Mouse (Mus musculus): Measurements from ENCODE around the gene Inpp5b. TPM values are rescaled to one million over a fixed set of nuclear protein-coding genes. Genes with fewer than 3 reads are reported as not detected.

The Inpp5b gene
- polyA plus RNA-seq, 1 experiment from 2014 or later, result 20.6 TPM

DNA sequence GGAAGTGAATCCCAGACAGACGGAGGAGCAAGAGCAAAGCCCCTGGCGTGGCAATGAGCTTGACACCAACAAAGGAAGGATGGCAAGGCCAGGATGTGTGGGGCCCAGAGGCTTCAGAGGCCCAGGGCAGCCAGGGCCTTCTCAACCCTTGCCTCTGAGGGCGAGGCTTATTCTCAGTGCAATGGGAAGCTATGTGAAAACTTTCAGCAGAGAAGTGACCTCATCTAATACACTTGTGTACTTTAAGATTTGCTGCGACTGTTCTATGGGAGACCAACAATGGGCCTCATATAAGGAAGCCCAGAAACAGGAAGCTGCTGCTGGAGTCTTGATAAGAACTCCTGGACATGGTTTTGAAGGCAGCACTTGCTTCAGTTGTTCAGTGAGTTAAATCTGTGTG, 30.5 kb downstream of the Inpp5b start:
- no peaks in the 10 kb centered on the region for H3K27me3 ChIP-seq (replicated peaks)
- H3K9ac ChIP-seq (replicated peaks), result no peak overlapping the region
- H3K27ac ChIP-seq (replicated peaks), result no peak overlapping the region
- no peaks in the 10 kb centered on the region for H3K4me1 ChIP-seq
- no peak overlapping the region for H3K4me3 ChIP-seq (replicated peaks)
- H3K9me3 ChIP-seq (replicated peaks), result no peaks in the 10 kb centered on the region
- H3K4me2 ChIP-seq, result no peak overlapping the region
- ATAC-seq (ENCODE audit: low FRiP score), result no peak
- H3K36me3 ChIP-seq, result no peaks in the 10 kb centered on the region
- 76% methylated on average over 4 of the region's 4 CpGs for WGBS

DNA sequence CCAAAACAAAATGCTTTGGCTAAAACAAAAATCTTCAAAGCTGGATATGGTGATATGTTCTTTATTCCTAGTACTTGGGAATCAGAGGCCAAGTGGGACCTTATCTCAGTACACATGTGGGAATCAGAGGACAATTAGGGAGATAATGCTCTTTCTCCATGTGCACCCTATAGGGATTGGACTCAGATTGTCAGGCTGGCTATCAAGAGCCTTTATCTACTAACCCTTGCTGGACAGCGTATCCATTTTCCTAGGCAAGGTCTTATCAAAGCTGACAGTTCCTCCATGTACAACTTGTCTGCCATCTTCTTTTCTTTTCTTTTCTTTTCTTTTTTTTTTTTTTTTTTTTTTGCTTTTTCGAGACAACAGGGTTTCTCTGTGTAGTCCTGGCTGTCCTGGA, 31.8 kb downstream of the Inpp5b start:
- Histone ChIP-seq H3K9me3 (replicated peaks) (no peaks in the 10 kb centered on the region), H3K9ac (replicated peaks) (no peak overlapping the region), H3K4me1 (no peaks in the 10 kb centered on the region), H3K4me2 (no peak overlapping the region), H3K36me3 (peaks cover 11% of the 10 kb centered on the region; the same call in 1 of the 2 replicates), H3K27me3 (replicated peaks) (no peaks in the 10 kb centered on the region), H3K27ac (replicated peaks) (no peak overlapping the region), H3K4me3 (replicated peaks) (no peak overlapping the region)
- WGBS, result 90% methylated on average over 2 of the region's 2 CpGs
- ATAC-seq (ENCODE audit: low FRiP score), result no peak

- no peaks in the 10 kb centered on the region for H3K4me1 ChIP-seq
- no peak overlapping the region for H3K27ac ChIP-seq (replicated peaks)
- WGBS, result 93% methylated on average over 6 of the region's 6 CpGs
- H3K9ac ChIP-seq (replicated peaks), result no peak overlapping the region
- H3K36me3 ChIP-seq, result peaks cover 16% of the 10 kb centered on the region
- no peak overlapping the region for H3K4me2 ChIP-seq
- no peak overlapping the region for H3K4me3 ChIP-seq (replicated peaks)
- H3K9me3 ChIP-seq (replicated peaks), result no peaks in the 10 kb centered on the region
- ATAC-seq (ENCODE audit: low FRiP score), result no peak
- no peaks in the 10 kb centered on the region for H3K27me3 ChIP-seq (replicated peaks)
Measured at GRCm38 (mm10) chr4:124773995-124774394, 32.3 kb downstream of the Inpp5b start.

DNA sequence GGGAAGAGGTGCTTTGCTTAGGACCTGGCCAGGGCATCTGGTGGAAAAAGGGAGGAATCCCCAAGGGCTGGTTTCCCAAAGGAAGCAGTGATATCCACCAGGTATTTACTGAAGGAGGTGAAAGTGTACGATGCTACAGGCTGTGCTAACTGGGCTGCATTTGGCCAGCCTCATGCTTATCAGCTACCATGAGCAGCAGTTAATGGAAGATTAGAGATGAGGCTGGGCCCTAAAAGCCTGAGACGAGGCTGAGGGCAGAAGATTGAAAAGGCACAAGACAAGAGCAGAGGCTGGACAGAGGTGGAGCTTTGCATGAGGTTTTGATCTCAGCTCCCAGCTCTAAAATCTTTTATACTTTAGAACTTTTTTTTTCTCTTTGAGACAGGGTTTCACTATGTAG, 32.8 kb downstream of the Inpp5b start:
- Histone ChIP-seq H3K27me3 (replicated peaks) (no peaks in the 10 kb centered on the region), H3K27ac (replicated peaks) (no peak overlapping the region), H3K4me3 (replicated peaks) (no peak overlapping the region), H3K4me2 (no peak overlapping the region), H3K9ac (replicated peaks) (no peak overlapping the region), H3K4me1 (no peaks in the 10 kb centered on the region), H3K9me3 (replicated peaks) (no peaks in the 10 kb centered on the region), H3K36me3 (peaks cover 21% of the 10 kb centered on the region)
- no peak for ATAC-seq (ENCODE audit: low FRiP score)
- WGBS, result 70% methylated on average over 2 of the region's 2 CpGs

- WGBS, result 94% methylated on average over 7 of the region's 7 CpGs
- no peak for ATAC-seq (ENCODE audit: low FRiP score)
Measured at GRCm38 (mm10) chr4:124781361-124781760, 39.7 kb downstream of the Inpp5b start.

DNA sequence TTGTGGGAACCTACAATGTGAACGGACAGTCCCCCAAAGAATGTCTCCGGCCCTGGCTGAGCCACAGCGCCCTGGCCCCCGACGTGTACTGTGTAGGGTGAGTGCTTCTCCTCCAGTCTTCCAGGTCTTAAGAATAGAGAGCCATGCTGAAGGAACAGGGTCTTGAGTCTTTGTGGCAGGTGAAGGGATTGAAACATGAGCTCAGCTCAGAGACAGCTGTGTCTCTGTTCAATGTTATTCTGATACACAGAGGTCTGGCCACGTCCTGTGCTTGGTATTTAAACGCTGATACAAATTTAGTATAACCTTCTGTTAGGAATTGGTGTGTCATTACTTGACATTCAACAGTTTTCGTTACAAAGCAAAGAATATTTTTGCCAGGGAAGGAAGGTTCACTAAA, 40.7 kb downstream of the Inpp5b start:
- WGBS, result 95% methylated on average over 8 of the region's 8 CpGs
- no peaks in the 10 kb centered on the region for H3K27me3 ChIP-seq (replicated peaks)
- no peak for ATAC-seq (ENCODE audit: low FRiP score)
- no peaks in the 10 kb centered on the region for H3K4me1 ChIP-seq
- H3K9me3 ChIP-seq (replicated peaks), result no peaks in the 10 kb centered on the region
- H3K4me2 ChIP-seq, result no peak overlapping the region
- no peak overlapping the region for H3K4me3 ChIP-seq (replicated peaks)
- no peak overlapping the region for H3K9ac ChIP-seq (replicated peaks)
- H3K36me3 ChIP-seq, result peaks cover 89% of the 10 kb centered on the region
- no peak overlapping the region for H3K27ac ChIP-seq (replicated peaks)

More at GRCm38 (mm10) chr4:124781361-124781760, 39.7 kb downstream of the Inpp5b start:
- Histone ChIP-seq H3K36me3 (peaks cover 79% of the 10 kb centered on the region), H3K27me3 (replicated peaks) (no peaks in the 10 kb centered on the region), H3K4me2 (no peak overlapping the region), H3K9me3 (replicated peaks) (no peaks in the 10 kb centered on the region), H3K27ac (replicated peaks) (no peak overlapping the region), H3K4me3 (replicated peaks) (no peak overlapping the region), H3K4me1 (no peaks in the 10 kb centered on the region), H3K9ac (replicated peaks) (no peak overlapping the region)

GRCm38 (mm10) chr4:124783937-124784336, 42.3 kb downstream of the Inpp5b start:
- WGBS, result 90% methylated on average over 8 of the region's 8 CpGs
- Histone ChIP-seq H3K27me3 (replicated peaks) (no peaks in the 10 kb centered on the region), H3K4me1 (no peaks in the 10 kb centered on the region), H3K36me3 (peaks cover 86% of the 10 kb centered on the region), H3K9ac (replicated peaks) (no peak overlapping the region), H3K9me3 (replicated peaks) (no peaks in the 10 kb centered on the region), H3K4me3 (replicated peaks) (no peak overlapping the region), H3K27ac (replicated peaks) (no peak overlapping the region), H3K4me2 (no peak overlapping the region)
- ATAC-seq (ENCODE audit: low FRiP score), result no peak

- H3K4me1 ChIP-seq, result no peaks in the 10 kb centered on the region
- peaks cover 89% of the 10 kb centered on the region for H3K36me3 ChIP-seq
- WGBS, result 80% methylated on average over 4 of the region's 4 CpGs
- H3K4me3 ChIP-seq (replicated peaks), result no peak overlapping the region
- ATAC-seq (ENCODE audit: low FRiP score), result no peak
- no peaks in the 10 kb centered on the region for H3K9me3 ChIP-seq (replicated peaks)
- no peak overlapping the region for H3K4me2 ChIP-seq
- no peak overlapping the region for H3K27ac ChIP-seq (replicated peaks)
- H3K9ac ChIP-seq (replicated peaks), result no peak overlapping the region
- no peaks in the 10 kb centered on the region for H3K27me3 ChIP-seq (replicated peaks)
Measured at GRCm38 (mm10) chr4:124790013-124790412, 48.4 kb downstream of the Inpp5b start.

GRCm38 (mm10) chr4:124792114-124792513, 50.5 kb downstream of the Inpp5b start:
- Histone ChIP-seq H3K4me3 (replicated peaks) (no peak overlapping the region), H3K9ac (replicated peaks) (no peak overlapping the region), H3K4me1 (no peaks in the 10 kb centered on the region), H3K27me3 (replicated peaks) (no peaks in the 10 kb centered on the region), H3K9me3 (replicated peaks) (no peaks in the 10 kb centered on the region), H3K4me2 (no peak overlapping the region), H3K27ac (replicated peaks) (no peak overlapping the region), H3K36me3 (peaks cover 78% of the 10 kb centered on the region)
- WGBS, result 91% methylated on average over 8 of the region's 8 CpGs
- no peak for ATAC-seq (ENCODE audit: low FRiP score)

DNA sequence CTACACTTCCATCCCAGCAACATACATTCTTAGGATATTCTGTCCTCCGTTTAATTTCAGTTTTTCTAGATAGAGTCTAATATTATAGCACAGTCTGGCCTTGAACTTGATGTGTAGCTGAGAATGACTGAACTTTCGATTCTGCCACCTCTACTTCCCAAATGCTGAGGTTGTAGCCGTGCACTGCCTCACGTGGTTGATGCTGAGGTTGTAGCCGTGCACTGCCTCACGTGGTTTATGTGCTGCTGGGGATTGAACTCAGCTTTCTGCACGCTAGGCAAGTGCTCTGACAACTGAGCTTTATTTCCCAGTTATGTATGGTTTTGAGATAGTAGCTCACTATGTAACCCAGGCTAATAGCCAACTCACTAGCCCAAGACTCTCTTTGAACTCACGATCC, 54.5 kb downstream of the Inpp5b start:
- no peak overlapping the region for H3K4me2 ChIP-seq
- ATAC-seq (ENCODE audit: low FRiP score), result no peak
- H3K36me3 ChIP-seq, result peaks cover 76% of the 10 kb centered on the region
- WGBS, result 94% methylated on average over 8 of the region's 8 CpGs
- no peak overlapping the region for H3K9ac ChIP-seq (replicated peaks)
- no peaks in the 10 kb centered on the region for H3K9me3 ChIP-seq (replicated peaks)
- H3K27me3 ChIP-seq (replicated peaks), result no peaks in the 10 kb centered on the region
- no peak overlapping the region for H3K4me3 ChIP-seq (replicated peaks)
- no peaks in the 10 kb centered on the region; the same call in 1 of the 2 replicates for H3K4me1 ChIP-seq
- H3K27ac ChIP-seq (replicated peaks), result no peak overlapping the region

DNA sequence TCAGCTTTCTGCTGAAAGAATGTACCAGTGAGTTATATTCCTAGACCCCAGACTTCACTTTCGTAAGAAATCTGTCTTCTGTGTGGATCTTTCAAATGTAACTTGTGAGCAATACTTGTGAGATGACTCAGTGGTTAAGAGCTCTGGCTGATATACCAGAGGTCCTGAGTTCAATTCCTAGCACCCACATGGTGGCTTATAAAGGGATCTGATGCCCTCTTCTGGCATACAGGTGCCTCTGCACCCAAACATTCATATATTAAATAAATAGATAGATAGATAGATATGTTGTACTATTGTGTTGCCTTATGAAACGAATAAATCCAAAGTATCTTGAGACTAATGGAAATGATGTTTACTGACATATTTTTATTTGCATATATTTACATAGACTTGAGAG, 55.3 kb downstream of the Inpp5b start:
- peaks cover 68% of the 10 kb centered on the region for H3K36me3 ChIP-seq
- 92% methylated on average over 2 of the region's 2 CpGs for WGBS

GRCm38 (mm10) chr4:124801552-124802308, 60.1 kb downstream of the Inpp5b start, which contains the start of gene Mtf1:
Gene Mtf1, plus strand, starts transcription at chr4:124802104.
- Histone ChIP-seq H3K27me3 (replicated peaks) (no peaks in the 10 kb centered on the region), H3K9ac (replicated peaks) (peak within 1 kb of the TSS; percentile 87), H3K27ac (replicated peaks) (peak within 1 kb of the TSS; percentile 95), H3K4me2 (peak within 1 kb of the TSS; percentile 91), H3K9me3 (replicated peaks) (no peaks in the 10 kb centered on the region), H3K4me1 (peaks cover 16% of the 10 kb centered on the region), H3K36me3 (peaks cover 54% of the 10 kb centered on the region), H3K4me3 (replicated peaks) (peak within 1 kb of the TSS; percentile 71)
- 2% methylated on average over 21 of the region's 21 CpGs for WGBS
- ATAC-seq (ENCODE audit: low FRiP score), result peak; percentile 90

More for the DNA sequence above, 55.3 kb downstream of the Inpp5b start:
- H3K27me3 ChIP-seq (replicated peaks), result no peaks in the 10 kb centered on the region
- ATAC-seq (ENCODE audit: low FRiP score), result no peak
- no peak overlapping the region for H3K9ac ChIP-seq (replicated peaks)
- H3K4me3 ChIP-seq (replicated peaks), result no peak overlapping the region
- peaks cover 5% of the 10 kb centered on the region for H3K4me1 ChIP-seq
- H3K9me3 ChIP-seq (replicated peaks), result no peaks in the 10 kb centered on the region
- no peak overlapping the region for H3K4me2 ChIP-seq
- no peak overlapping the region for H3K27ac ChIP-seq (replicated peaks)

Data from neural tube, embryonic 15.5 days (tissue).